Comparison of ENCODE assay signal across 22 mouse cellular contexts in the genomic region with DNA sequence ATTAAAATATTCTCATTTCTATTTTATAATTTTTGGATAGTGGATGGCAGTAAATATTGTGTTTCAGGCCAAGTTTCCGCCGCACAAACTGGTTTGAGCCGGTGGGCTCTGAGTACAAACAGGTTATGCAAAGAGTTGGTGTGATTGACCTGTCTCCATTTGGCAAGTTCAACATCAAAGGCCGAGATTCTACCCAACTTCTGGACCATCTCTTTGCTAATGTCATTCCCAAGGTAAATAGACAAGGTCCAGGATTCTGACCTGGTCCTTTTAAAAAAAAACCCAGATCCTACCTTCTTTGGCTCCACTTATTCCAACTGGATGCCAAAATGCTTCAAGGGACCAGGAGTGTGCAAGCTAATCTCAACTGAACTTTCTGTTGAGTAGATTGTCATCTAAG. TPM values are rescaled to one million over a fixed set of nuclear protein-coding genes. Genes with fewer than 3 reads are reported as not detected.
A peak's percentile ranks its signal among the peaks of the same experiment; 100 is the strongest.
DNase-seq lines count a peak whose midpoint lies in the region; ATAC-seq and TF ChIP-seq lines count a peak whose summit lies in the region.
"Had no signal": no experiment of that assay in that cellular context is flagged by ENCODE, and none has a peak within 500 bp of the region (broad histone marks: within the 10 kb centered on the region; RNA-seq: fewer than 3 reads in every experiment).

No protein-coding gene starts in this region.

- H3K9me3 ChIP-seq in kidney, embryonic 15.5 days (replicated peaks), result no peaks in the 10 kb centered on the region
- H3K9me3 ChIP-seq in liver, embryonic 11.5 days (ENCODE audit: control insufficient read depth, low read length), result no peaks in the 10 kb centered on the region
- H3K9me3 ChIP-seq in liver, postnatal 0 days (ENCODE audit: low read length), result no peaks in the 10 kb centered on the region
- no peaks in the 10 kb centered on the region for H3K9me3 ChIP-seq in forebrain, embryonic 12.5 days
- H3K9me3 ChIP-seq: embryonic facial prominence, embryonic 12.5 days; heart, embryonic 13.5 days had no signal

- H3K4me2 ChIP-seq in kidney, embryonic 15.5 days, result no peak overlapping the region
- no peak overlapping the region for H3K4me2 ChIP-seq in liver, embryonic 11.5 days
- H3K4me2 ChIP-seq in liver, postnatal 0 days (ENCODE audit: low read depth, low read length), result no peak overlapping the region
- no peak overlapping the region for H3K4me2 ChIP-seq in forebrain, embryonic 12.5 days
- H3K4me2 ChIP-seq: embryonic facial prominence, embryonic 12.5 days; heart, embryonic 13.5 days had no signal

- no peak for TF ChIP-seq CTCF in liver, adult 2 months (IDR thresholded peaks at IDR 0.05; ENCODE audit: low read depth, low read length)
- no peak for TF ChIP-seq CTCF in liver, postnatal 0 days (IDR thresholded peaks at IDR 0.05; ENCODE audit: low read depth)

- no peaks in the 10 kb centered on the region for H3K79me2 ChIP-seq in liver, adult 2 months (ENCODE audit: control insufficient read depth, insufficient read depth, low read length)

- no peaks in the 10 kb centered on the region for H3K27me3 ChIP-seq in kidney, embryonic 15.5 days
- no peaks in the 10 kb centered on the region for H3K27me3 ChIP-seq in liver, adult 2 months (ENCODE audit: control insufficient read depth, insufficient read depth, low read length)
- H3K27me3 ChIP-seq in liver, embryonic 11.5 days (replicated peaks; ENCODE audit: control insufficient read depth, insufficient read depth, low read length), result no peaks in the 10 kb centered on the region
- H3K27me3 ChIP-seq in liver, postnatal 0 days (ENCODE audit: insufficient read depth, low read length), result no peaks in the 10 kb centered on the region
- no peaks in the 10 kb centered on the region for H3K27me3 ChIP-seq in forebrain, embryonic 12.5 days
- H3K27me3 ChIP-seq: embryonic facial prominence, embryonic 12.5 days; heart, embryonic 13.5 days had no signal

- H3K9ac ChIP-seq in kidney, embryonic 15.5 days, result no peak overlapping the region
- H3K9ac ChIP-seq in liver, adult 2 months (ENCODE audit: low read depth, low read length), result no peak overlapping the region
- H3K9ac ChIP-seq in liver, embryonic 11.5 days (ENCODE audit: low read depth, low read length), result no peak overlapping the region
- no peak overlapping the region for H3K9ac ChIP-seq in liver, postnatal 0 days (replicated peaks)
- H3K9ac ChIP-seq in forebrain, embryonic 12.5 days, result no peak overlapping the region
- H3K9ac ChIP-seq: embryonic facial prominence, embryonic 12.5 days; heart, embryonic 13.5 days had no signal

- ATAC-seq in kidney, embryonic 15.5 days (replicated peaks; ENCODE audit: low FRiP score), result no peak
- ATAC-seq in liver, embryonic 11.5 days (replicated peaks; ENCODE audit: low FRiP score), result no peak
- peak; percentile 94 for ATAC-seq in liver, postnatal 0 days
- ATAC-seq in forebrain, embryonic 12.5 days (ENCODE audit: low FRiP score), result no peak
- ATAC-seq: forebrain, embryonic 16.5 days had no signal

- no peak for TF ChIP-seq POLR2A in liver, adult 2 months (IDR thresholded peaks at IDR 0.05; ENCODE audit: extremely low read depth, insufficient read depth, low read length)

- DNase-seq in kidney, adult 11 months, result peak; percentile 55
- peak; percentile 99 for DNase-seq in liver, adult 2 months (ENCODE audit: extremely low read depth, low read depth, low spot score)
- DNase-seq in liver, embryonic 11.5 days (ENCODE audit: low spot score), result no peak
- DNase-seq in kidney, postnatal 36 days, result peak; percentile 49 to 70
- peak; percentile 48 for DNase-seq in liver, postnatal 0 days
- no peak for DNase-seq in spleen, postnatal 14 days (ENCODE audit: low spot score in 2 of 2)
- DNase-seq: adrenal gland, postnatal 10 days; cerebellum, adult 11-12 months; cerebellum, adult 9-10 months; cerebellum, postnatal 25 days; gastrocnemius, postnatal 10 days; heart, postnatal 36 days had no signal

- WGBS in kidney, embryonic 15.5 days, result 94% methylated on average over 4 of the region's 4 CpGs
- 22% methylated on average over 4 of the region's 4 CpGs for WGBS in liver, adult 2 months
- 76% methylated on average over 4 of the region's 4 CpGs for WGBS in liver, embryonic 11.5 days
- 65% methylated on average over 4 of the region's 4 CpGs for WGBS in liver, postnatal 0 days (ENCODE audit: insufficient replicate concordance)
- 95% methylated on average over 4 of the region's 4 CpGs for WGBS in forebrain, embryonic 12.5 days

- H3K4me3 ChIP-seq in kidney, embryonic 15.5 days (replicated peaks), result no peak overlapping the region
- no peak overlapping the region for H3K4me3 ChIP-seq in liver, adult 2 months (ENCODE audit: insufficient read depth, low read depth, low read length)
- H3K4me3 ChIP-seq in liver, embryonic 11.5 days (ENCODE audit: low read depth, low read length), result no peak overlapping the region
- H3K4me3 ChIP-seq in liver, postnatal 0 days (ENCODE audit: low read depth, low read length), result no peak overlapping the region
- no peak overlapping the region for H3K4me3 ChIP-seq in forebrain, embryonic 12.5 days (replicated peaks)
- H3K4me3 ChIP-seq: embryonic facial prominence, embryonic 12.5 days; heart, embryonic 13.5 days had no signal

- no peaks in the 10 kb centered on the region for H3K4me1 ChIP-seq in kidney, embryonic 15.5 days
- peaks cover 25% of the 10 kb centered on the region for H3K4me1 ChIP-seq in liver, adult 2 months (ENCODE audit: control insufficient read depth, insufficient read depth, low read length)
- no peaks in the 10 kb centered on the region for H3K4me1 ChIP-seq in liver, embryonic 11.5 days (replicated peaks; ENCODE audit: control insufficient read depth, insufficient read depth, low read length)
- peaks cover 11% of the 10 kb centered on the region for H3K4me1 ChIP-seq in liver, postnatal 0 days (ENCODE audit: insufficient read depth)
- H3K4me1 ChIP-seq in forebrain, embryonic 12.5 days, result no peaks in the 10 kb centered on the region
- H3K4me1 ChIP-seq: embryonic facial prominence, embryonic 12.5 days; heart, embryonic 13.5 days had no signal

- H3K36me3 ChIP-seq in kidney, embryonic 15.5 days, result no peaks in the 10 kb centered on the region
- H3K36me3 ChIP-seq in liver, adult 2 months (ENCODE audit: control insufficient read depth, insufficient read depth, low read length), result peaks cover 13% of the 10 kb centered on the region
- H3K36me3 ChIP-seq in liver, embryonic 11.5 days (ENCODE audit: control insufficient read depth, insufficient read depth, low read length), result no peaks in the 10 kb centered on the region
- no peaks in the 10 kb centered on the region for H3K36me3 ChIP-seq in liver, postnatal 0 days (replicated peaks; ENCODE audit: insufficient read depth, low read length)
- H3K36me3 ChIP-seq in forebrain, embryonic 12.5 days (replicated peaks), result no peaks in the 10 kb centered on the region
- H3K36me3 ChIP-seq: embryonic facial prominence, embryonic 12.5 days; heart, embryonic 13.5 days had no signal

- peak; percentile 83 for TF ChIP-seq EP300 in liver, postnatal 0 days (IDR thresholded peaks at IDR 0.05; ENCODE audit: low read depth)

- H3K27ac ChIP-seq in kidney, embryonic 15.5 days, result no peak overlapping the region
- H3K27ac ChIP-seq in liver, adult 2 months (replicated peaks; ENCODE audit: insufficient read depth, low read depth, low read length), result peak overlapping the region; percentile 90
- no peak overlapping the region for H3K27ac ChIP-seq in liver, embryonic 11.5 days (ENCODE audit: low read depth, low read length)
- peak overlapping the region; percentile 75 for H3K27ac ChIP-seq in liver, postnatal 0 days (ENCODE audit: low read depth)
- no peak overlapping the region for H3K27ac ChIP-seq in forebrain, embryonic 12.5 days
- H3K27ac ChIP-seq: embryonic facial prominence, embryonic 12.5 days; heart, embryonic 13.5 days had no signal

RNA-seq across cellular contexts. Expression of gene Dmgdh, which starts 37.0 kb away (rescaled TPM):
- polyA plus RNA-seq in kidney, embryonic 15.5 days (2015; fragmentation: Nextera tagmentation; extraction: Ambion mirVana), result 1.6 and 2.0 TPM in 2 replicates
- total RNA-seq in liver, adult 2 months (2014; rRNA removed), result 234 and 283 TPM in 2 replicates
- 132 and 197 TPM in 2 replicates for polyA plus RNA-seq in liver, adult 2 months (2012; rRNA removed)
- 6.7 and 7.1 TPM in 2 replicates for polyA plus RNA-seq in liver, embryonic 11.5 days (2014; fragmentation: Nextera tagmentation; extraction: Ambion mirVana)
- polyA plus RNA-seq in liver, postnatal 0 days (2015; fragmentation: Nextera tagmentation; extraction: Ambion mirVana), result 67.3 and 69.2 TPM in 2 replicates
- polyA plus RNA-seq in forebrain, embryonic 12.5 days (2016; fragmentation: Nextera tagmentation; extraction: Ambion mirVana), result 0.08 TPM in 1 of 2 replicates, not detected in the other
- total RNA-seq: gastrocnemius, postnatal 10 days; heart, postnatal 36 days; MEL had no signal
- polyA plus RNA-seq: C2C12; heart, postnatal 0 days had no signal

RNA-seq across cellular contexts. Expression of gene Bhmt2, which starts 37.1 kb away (rescaled TPM):
- polyA plus RNA-seq in kidney, embryonic 15.5 days (2015; fragmentation: Nextera tagmentation; extraction: Ambion mirVana), result 4.8 and 4.9 TPM in 2 replicates
- total RNA-seq in liver, adult 2 months (2014; rRNA removed), result 147 and 179 TPM in 2 replicates
- 127 and 153 TPM in 2 replicates for polyA plus RNA-seq in liver, adult 2 months (2012; rRNA removed)
- polyA plus RNA-seq in liver, embryonic 11.5 days (2014; fragmentation: Nextera tagmentation; extraction: Ambion mirVana), result 7.1 and 8.2 TPM in 2 replicates
- 162 and 166 TPM in 2 replicates for polyA plus RNA-seq in liver, postnatal 0 days (2015; fragmentation: Nextera tagmentation; extraction: Ambion mirVana)
- polyA plus RNA-seq in forebrain, embryonic 12.5 days (2016; fragmentation: Nextera tagmentation; extraction: Ambion mirVana), result not detected in 2 replicates
- total RNA-seq: heart, postnatal 36 days; MEL had no signal
- polyA plus RNA-seq: C2C12; embryonic facial prominence, embryonic 12.5 days; forebrain, embryonic 11.5 days; heart, postnatal 0 days; hindbrain, embryonic 11.5 days had no signal

Comparison
In these comparisons a context has a peak if more than half of its experiments do, and no peak if none do; other contexts are left out.
1. DNase-seq: peak in kidney, adult 11 months (single experiment), liver, adult 2 months (single experiment), kidney, postnatal 36 days (2 of 2) and liver, postnatal 0 days (single experiment); none in liver, embryonic 11.5 days (single experiment) and spleen, postnatal 14 days (0 of 2).
2. H3K27ac ChIP-seq: peak in liver, adult 2 months (single experiment) and liver, postnatal 0 days (single experiment); none in kidney, embryonic 15.5 days (single experiment), liver, embryonic 11.5 days (single experiment) and forebrain, embryonic 12.5 days (single experiment).
3. RNA of gene Bhmt2, which starts 37.1 kb away (polyA plus RNA-seq): 162 to 166 TPM in liver, postnatal 0 days and 127 to 153 TPM in liver, adult 2 months; 7.1 to 8.2 TPM in liver, embryonic 11.5 days, 4.8 to 4.9 TPM in kidney, embryonic 15.5 days and not detected in forebrain, embryonic 12.5 days; every median in the first group is over 10 times any median in the second.